Mouse (Mus musculus): ENCODE results near the gene Zranb2. TPM values are rescaled to one million over a fixed set of nuclear protein-coding genes. Genes with fewer than 3 reads are reported as not detected.

Zranb2 gene
- polyA plus RNA-seq, 1 experiment from 2014 or later: 130 TPM

DNA sequence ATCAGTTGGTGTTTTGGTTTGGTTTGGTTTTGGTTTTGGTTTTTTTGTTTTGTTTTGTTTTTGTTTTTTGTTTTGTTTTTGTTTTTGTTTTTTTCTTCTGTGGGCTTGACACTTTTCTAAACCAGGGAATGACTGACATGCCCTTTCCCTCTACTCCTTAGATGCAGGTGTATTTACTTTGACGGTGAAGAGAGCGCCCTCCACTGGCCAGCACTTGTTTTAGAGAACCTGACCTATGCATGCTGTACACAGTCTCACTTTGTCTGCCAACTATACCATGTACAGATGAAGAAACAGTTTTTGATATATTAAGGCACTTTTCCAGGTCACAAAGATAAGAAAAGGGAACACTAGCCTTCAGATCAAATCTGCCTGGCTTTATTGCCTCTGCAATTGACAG lies 47.8 kb downstream of the Zranb2 start:
- H3K4me1 ChIP-seq: peaks cover 7% of the 10 kb centered on the region
- no peaks in the 10 kb centered on the region for H3K36me3 ChIP-seq
- no peak for ATAC-seq (ENCODE audit: low FRiP score, low read depth)
- H3K4me3 ChIP-seq: no peak overlapping the region
- WGBS: 33% methylated on average over 2 of the region's 2 CpGs
- no peak overlapping the region for H3K9ac ChIP-seq
- H3K27me3 ChIP-seq: no peaks in the 10 kb centered on the region; the same call in 1 of the 2 replicates
- H3K27ac ChIP-seq: no peak overlapping the region
- H3K9me3 ChIP-seq: no peaks in the 10 kb centered on the region
- H3K4me2 ChIP-seq (replicated peaks): no peak overlapping the region

DNA sequence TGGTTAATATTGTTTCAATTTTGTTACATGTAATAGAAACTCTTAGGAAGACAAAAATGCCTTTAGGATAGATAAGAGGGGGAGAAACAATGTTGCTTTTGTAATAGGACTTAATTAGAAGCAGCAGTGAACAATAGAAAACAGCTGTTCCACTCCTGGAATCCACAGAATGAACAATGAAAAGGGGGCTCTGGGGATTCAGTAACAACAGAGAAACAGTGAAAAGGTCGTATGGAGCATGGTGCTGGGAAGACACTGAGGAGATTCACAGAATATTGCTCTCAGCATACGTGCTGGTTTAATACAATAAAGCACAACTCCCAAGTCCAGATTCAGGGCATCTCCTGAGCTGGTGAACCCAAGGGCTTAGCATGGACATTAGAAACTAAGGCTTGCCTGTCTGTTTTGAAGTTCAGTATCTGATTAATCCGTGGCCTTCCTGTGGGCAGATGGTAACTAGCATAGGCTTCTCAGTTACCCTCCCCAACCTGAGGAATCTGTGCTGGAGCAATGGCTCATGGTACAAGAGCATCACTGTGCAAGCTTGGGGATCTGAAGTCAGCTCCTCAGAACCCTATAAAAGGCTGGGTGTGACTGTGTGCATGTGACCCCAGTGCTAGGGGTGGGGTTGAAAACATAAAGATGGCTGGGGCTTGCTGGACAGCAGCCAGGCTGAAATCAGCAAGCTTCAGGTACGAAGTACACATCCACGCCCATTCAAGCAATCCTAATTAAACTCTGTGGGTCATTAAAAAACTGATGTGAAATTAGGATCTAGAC lies 48.9 kb downstream of the Zranb2 start:
- peak; percentile 73 for ATAC-seq (ENCODE audit: low FRiP score, low read depth)
- Histone ChIP-seq H3K9ac (no peak overlapping the region), H3K4me3 (no peak overlapping the region), H3K4me2 (replicated peaks) (no peak overlapping the region), H3K36me3 (no peaks in the 10 kb centered on the region), H3K9me3 (no peaks in the 10 kb centered on the region), H3K27ac (no peak overlapping the region), H3K4me1 (peaks cover 7% of the 10 kb centered on the region), H3K27me3 (no peaks in the 10 kb centered on the region; the same call in 1 of the 2 replicates)
- 38% methylated on average over 5 of the region's 5 CpGs for WGBS

DNA sequence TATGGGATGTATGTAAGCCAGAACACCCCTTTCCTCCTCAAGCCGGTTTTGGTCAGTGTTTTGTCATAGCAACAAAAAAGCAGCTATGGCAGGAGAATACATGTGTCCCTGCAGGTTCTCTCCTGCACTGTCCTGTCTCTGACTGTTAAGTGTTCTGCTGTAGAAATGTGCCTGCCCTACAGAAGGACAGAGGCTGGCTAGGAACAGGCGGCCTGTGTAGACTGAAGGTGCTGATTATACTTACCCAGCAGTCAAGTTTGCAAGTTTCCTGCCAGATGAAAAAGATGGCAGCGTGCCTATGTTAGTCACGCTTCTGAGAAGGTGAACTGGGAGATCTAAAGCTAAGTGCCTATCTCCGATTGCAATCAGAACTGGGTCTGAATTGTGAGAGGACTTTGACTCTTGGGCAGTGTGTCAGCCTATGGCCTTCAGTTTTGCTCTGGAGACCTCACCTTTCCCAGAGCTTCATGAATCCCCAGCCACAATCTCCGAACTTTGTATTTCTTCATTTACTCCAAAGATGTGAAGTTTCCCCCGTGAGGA lies 63.9 kb downstream of the Zranb2 start:
- no peak for ATAC-seq (ENCODE audit: low FRiP score, low read depth)
- WGBS: 78% methylated on average over 7 of the region's 7 CpGs
- H3K27ac ChIP-seq: no peak overlapping the region

More for the DNA sequence above, 63.9 kb downstream of the Zranb2 start:
- Histone ChIP-seq H3K36me3 (no peaks in the 10 kb centered on the region), H3K4me1 (no peaks in the 10 kb centered on the region), H3K9ac (no peak overlapping the region), H3K9me3 (no peaks in the 10 kb centered on the region), H3K27me3 (no peaks in the 10 kb centered on the region), H3K4me3 (no peak overlapping the region), H3K4me2 (replicated peaks) (no peak overlapping the region)

MicroRNA genes within 50 kb of the gene (microRNA counts, 519-probe panel; counts per million panel counts)
- 750 counts per million, percentile 3 among the panel's probes with 10 or more counts for microRNA mmu-miR-186

Small RNAs within 50 kb of the gene (microRNA-seq; reads per million reads assigned to microRNA genes)
- gene Mir186: 393 reads per million, percentile 68 among the genes with 10 or more reads in this experiment

Other genes with a start within 250 kb of the Zranb2 start
- gene Ptger3, start 32.7 kb downstream of the Zranb2 start, polyA plus RNA-seq (2015; fragmentation: Nextera tagmentation; extraction: Ambion mirVana): 3.5 and 4.6 TPM in 2 replicates

Measured in limb, embryonic 13.5 days (tissue).